ENCODE assay signal across 25 mouse cellular contexts in genomic region chr17:50724376-50724775, GRCm38 (mm10).
A peak's percentile ranks its signal among the peaks of the same experiment; 100 is the strongest.
DNase-seq lines count a peak whose midpoint lies in the region; ATAC-seq lines count a peak whose summit lies in the region.
"Had no signal": no experiment of that assay in that cellular context is flagged by ENCODE, and none has a peak within 500 bp of the region (broad histone marks: within the 10 kb centered on the region; RNA-seq: fewer than 3 reads in every experiment).

No protein-coding gene starts in this region.

- peaks cover 14% of the 10 kb centered on the region for H3K4me1 ChIP-seq in heart, embryonic 12.5 days (replicated peaks)
- H3K4me1 ChIP-seq in heart, embryonic 10.5 days, result peaks cover 9% of the 10 kb centered on the region
- H3K4me1 ChIP-seq: forebrain, embryonic 13.5 days; hindbrain, embryonic 13.5 days; limb, embryonic 15.5 days; midbrain, embryonic 13.5 days; neural tube, embryonic 13.5 days had no signal

- no peak overlapping the region for H3K9ac ChIP-seq in heart, embryonic 12.5 days
- H3K9ac ChIP-seq: forebrain, embryonic 13.5 days; hindbrain, embryonic 13.5 days; limb, embryonic 15.5 days; midbrain, embryonic 13.5 days; neural tube, embryonic 13.5 days had no signal

- ATAC-seq in heart, embryonic 12.5 days (ENCODE audit: insufficient number of reproducible peaks, low FRiP score), result no peak
- ATAC-seq: activated CD4-positive, CD25-positive, alpha-beta regulatory T cell, adult 4 months; forebrain, embryonic 13.5 days; intestine, embryonic 16.5 days; midbrain, embryonic 13.5 days had no signal

- intact Hi-C loops in heart, postnatal 10 days (cut with DNase I), result no loop called here

- no peak overlapping the region for H3K4me2 ChIP-seq in heart, embryonic 12.5 days
- H3K4me2 ChIP-seq: forebrain, embryonic 13.5 days; hindbrain, embryonic 13.5 days; limb, embryonic 15.5 days; midbrain, embryonic 13.5 days; neural tube, embryonic 13.5 days had no signal

- H3K9me3 ChIP-seq in heart, embryonic 12.5 days (replicated peaks), result no peaks in the 10 kb centered on the region
- H3K9me3 ChIP-seq in heart, embryonic 10.5 days, result no peaks in the 10 kb centered on the region
- H3K9me3 ChIP-seq: forebrain, embryonic 13.5 days; hindbrain, embryonic 13.5 days; limb, embryonic 15.5 days; midbrain, embryonic 13.5 days; neural tube, embryonic 13.5 days had no signal

- no peak overlapping the region for H3K27ac ChIP-seq in heart, embryonic 12.5 days (ENCODE audit: poor library complexity, severe bottlenecking)
- no peak overlapping the region for H3K27ac ChIP-seq in heart, embryonic 10.5 days
- H3K27ac ChIP-seq: forebrain, embryonic 13.5 days; hindbrain, embryonic 13.5 days; kidney, postnatal 0 days; limb, embryonic 15.5 days; macrophage; midbrain, embryonic 13.5 days; neural tube, embryonic 13.5 days had no signal

- no peaks in the 10 kb centered on the region for H3K36me3 ChIP-seq in heart, embryonic 12.5 days
- no peaks in the 10 kb centered on the region for H3K36me3 ChIP-seq in heart, embryonic 10.5 days
- H3K36me3 ChIP-seq: hindbrain, embryonic 13.5 days; limb, embryonic 15.5 days; midbrain, embryonic 13.5 days; neural tube, embryonic 13.5 days had no signal

- no peak overlapping the region for H3K4me3 ChIP-seq in heart, embryonic 12.5 days
- no peak overlapping the region for H3K4me3 ChIP-seq in heart, embryonic 10.5 days
- H3K4me3 ChIP-seq: forebrain, embryonic 13.5 days; hindbrain, embryonic 13.5 days; limb, embryonic 15.5 days; midbrain, embryonic 13.5 days; neural tube, embryonic 13.5 days had no signal

- WGBS in heart, embryonic 12.5 days, result 74% methylated on average over 2 of the region's 2 CpGs
- WGBS in heart, embryonic 10.5 days, result 85% methylated on average over 2 of the region's 2 CpGs

- no peaks in the 10 kb centered on the region for H3K27me3 ChIP-seq in heart, embryonic 12.5 days (replicated peaks)
- H3K27me3 ChIP-seq in heart, embryonic 10.5 days (ENCODE audit: insufficient read depth, poor library complexity, severe bottlenecking), result no peaks in the 10 kb centered on the region
- H3K27me3 ChIP-seq: forebrain, embryonic 13.5 days; hindbrain, embryonic 13.5 days; limb, embryonic 15.5 days; midbrain, embryonic 13.5 days; neural tube, embryonic 13.5 days had no signal

- DNase-seq in heart, adult 11 months, result peak; percentile 89
- DNase-seq in heart, postnatal 10 days, result peak; percentile 44 to 46
- DNase-seq in heart, embryonic 10.5 days (ENCODE audit: low spot score), result no peak
- DNase-seq in ovary, adult 18-20 months (ENCODE audit: low spot score), result peak; percentile 28
- no peak for DNase-seq in ovary, postnatal 36 days (ENCODE audit: low spot score)
- DNase-seq: B cell, adult 2 months; cerebellum, adult 8-10 months; cerebellum, postnatal 36 days; gastrocnemius, postnatal 14 days; heart, postnatal 36 days; kidney, adult 8-10 months; kidney, postnatal 4 days; lung, postnatal 10 days; retina, postnatal 1 day; right cerebral cortex, postnatal 14 days had no signal

Comparison
In these comparisons a context has a peak if more than half of its experiments do, and no peak if none do; other contexts are left out.
1. DNase-seq: peak in heart, adult 11 months (single experiment), heart, postnatal 10 days (2 of 2) and ovary, adult 18-20 months (single experiment); none in heart, embryonic 10.5 days (single experiment) and ovary, postnatal 36 days (single experiment).